Mouse (Mus musculus): ENCODE measurements around the gene Doc2b. TPM values are rescaled to one million over a fixed set of nuclear protein-coding genes. Genes with fewer than 3 reads are reported as not detected.

Doc2b gene
- polyA plus RNA-seq, 1 experiment: not detected

GRCm38 (mm10) chr11:75801771-75802550 lies 6.1 kb upstream of the Doc2b start:
- Histone ChIP-seq H3K4me1 (ENCODE audit: control insufficient read depth, insufficient read depth, insufficient read length, low read length) (no peaks in the 10 kb centered on the region), H3K27ac (replicated peaks; ENCODE audit: low read depth, low read length) (no peak overlapping the region), H3K4me3 (ENCODE audit: insufficient read depth, low read depth, low read length) (no peak overlapping the region)

- no peak overlapping the region for H3K4me3 ChIP-seq (ENCODE audit: insufficient read depth, low read depth, low read length)
- no peak overlapping the region for H3K27ac ChIP-seq (replicated peaks; ENCODE audit: low read depth, low read length)
- no peaks in the 10 kb centered on the region for H3K4me1 ChIP-seq (ENCODE audit: control insufficient read depth, insufficient read depth, insufficient read length, low read length)
Observed at GRCm38 (mm10) chr11:75801369-75801768, 5.5 kb upstream of the Doc2b start.

GRCm38 (mm10) chr11:75796536-75797246 lies 842 bp upstream of the Doc2b start:
- H3K4me1 ChIP-seq (ENCODE audit: control insufficient read depth, insufficient read depth, insufficient read length, low read length): no peaks in the 10 kb centered on the region
- no peak overlapping the region for H3K27ac ChIP-seq (replicated peaks; ENCODE audit: low read depth, low read length)
- no peak overlapping the region for H3K4me3 ChIP-seq (ENCODE audit: insufficient read depth, low read depth, low read length)

- Histone ChIP-seq H3K27ac (replicated peaks; ENCODE audit: low read depth, low read length) (no peak overlapping the region), H3K4me3 (ENCODE audit: insufficient read depth, low read depth, low read length) (peak overlapping the region; percentile 42; the same call in 1 of the 2 replicates), H3K4me1 (ENCODE audit: control insufficient read depth, insufficient read depth, insufficient read length, low read length) (no peaks in the 10 kb centered on the region)
Observed at GRCm38 (mm10) chr11:75795321-75795636, 570 bp downstream of the Doc2b start.

- no peaks in the 10 kb centered on the region for H3K4me1 ChIP-seq (ENCODE audit: control insufficient read depth, insufficient read depth, insufficient read length, low read length)
- peak overlapping the region; percentile 42; the same call in 1 of the 2 replicates for H3K4me3 ChIP-seq (ENCODE audit: insufficient read depth, low read depth, low read length)
- H3K27ac ChIP-seq (replicated peaks; ENCODE audit: low read depth, low read length): no peak overlapping the region
Observed at GRCm38 (mm10) chr11:75794602-75795320, 1.1 kb downstream of the Doc2b start.

GRCm38 (mm10) chr11:75793351-75793750 lies 2.5 kb downstream of the Doc2b start:
- no peak overlapping the region for H3K4me3 ChIP-seq (ENCODE audit: insufficient read depth, low read depth, low read length)

GRCm38 (mm10) chr11:75792535-75792934 lies 3.3 kb downstream of the Doc2b start:
- Histone ChIP-seq H3K4me1 (ENCODE audit: control insufficient read depth, insufficient read depth, insufficient read length, low read length) (no peaks in the 10 kb centered on the region), H3K4me3 (ENCODE audit: insufficient read depth, low read depth, low read length) (no peak overlapping the region), H3K27ac (replicated peaks; ENCODE audit: low read depth, low read length) (no peak overlapping the region)

More at GRCm38 (mm10) chr11:75793351-75793750, 2.5 kb downstream of the Doc2b start:
- Histone ChIP-seq H3K4me1 (ENCODE audit: control insufficient read depth, insufficient read depth, insufficient read length, low read length) (no peaks in the 10 kb centered on the region), H3K27ac (replicated peaks; ENCODE audit: low read depth, low read length) (no peak overlapping the region)

- H3K4me1 ChIP-seq (ENCODE audit: control insufficient read depth, insufficient read depth, insufficient read length, low read length): no peaks in the 10 kb centered on the region
- no peak overlapping the region for H3K4me3 ChIP-seq (ENCODE audit: insufficient read depth, low read depth, low read length)
- H3K27ac ChIP-seq (replicated peaks; ENCODE audit: low read depth, low read length): no peak overlapping the region
Observed at GRCm38 (mm10) chr11:75785897-75786296, 10.0 kb downstream of the Doc2b start.

GRCm38 (mm10) chr11:75783799-75784198 lies 12.1 kb downstream of the Doc2b start:
- Histone ChIP-seq H3K4me1 (ENCODE audit: control insufficient read depth, insufficient read depth, insufficient read length, low read length) (no peaks in the 10 kb centered on the region), H3K27ac (replicated peaks; ENCODE audit: low read depth, low read length) (no peak overlapping the region), H3K4me3 (ENCODE audit: insufficient read depth, low read depth, low read length) (no peak overlapping the region)

GRCm38 (mm10) chr11:75781919-75782318 lies 13.9 kb downstream of the Doc2b start:
- Histone ChIP-seq H3K4me1 (ENCODE audit: control insufficient read depth, insufficient read depth, insufficient read length, low read length) (no peaks in the 10 kb centered on the region), H3K27ac (replicated peaks; ENCODE audit: low read depth, low read length) (no peak overlapping the region), H3K4me3 (ENCODE audit: insufficient read depth, low read depth, low read length) (no peak overlapping the region)

GRCm38 (mm10) chr11:75775919-75776318 lies 19.9 kb downstream of the Doc2b start:
- Histone ChIP-seq H3K27ac (replicated peaks; ENCODE audit: low read depth, low read length) (no peak overlapping the region), H3K4me3 (ENCODE audit: insufficient read depth, low read depth, low read length) (no peak overlapping the region), H3K4me1 (ENCODE audit: control insufficient read depth, insufficient read depth, insufficient read length, low read length) (no peaks in the 10 kb centered on the region)

GRCm38 (mm10) chr11:75772562-75772961 lies 23.3 kb downstream of the Doc2b start:
- no peak overlapping the region for H3K27ac ChIP-seq (replicated peaks; ENCODE audit: low read depth, low read length)

GRCm38 (mm10) chr11:75769206-75769605 lies 26.6 kb downstream of the Doc2b start:
- Histone ChIP-seq H3K4me3 (ENCODE audit: insufficient read depth, low read depth, low read length) (peak overlapping the region; percentile 33; the same call in 1 of the 2 replicates), H3K27ac (replicated peaks; ENCODE audit: low read depth, low read length) (no peak overlapping the region)

More at GRCm38 (mm10) chr11:75772562-75772961, 23.3 kb downstream of the Doc2b start:
- Histone ChIP-seq H3K4me1 (ENCODE audit: control insufficient read depth, insufficient read depth, insufficient read length, low read length) (no peaks in the 10 kb centered on the region), H3K4me3 (ENCODE audit: insufficient read depth, low read depth, low read length) (no peak overlapping the region)

GRCm38 (mm10) chr11:75768091-75768989 lies 27.5 kb downstream of the Doc2b start:
- Histone ChIP-seq H3K4me3 (ENCODE audit: insufficient read depth, low read depth, low read length) (no peak overlapping the region), H3K27ac (replicated peaks; ENCODE audit: low read depth, low read length) (no peak overlapping the region), H3K4me1 (ENCODE audit: control insufficient read depth, insufficient read depth, insufficient read length, low read length) (no peaks in the 10 kb centered on the region)

More at GRCm38 (mm10) chr11:75769206-75769605, 26.6 kb downstream of the Doc2b start:
- no peaks in the 10 kb centered on the region for H3K4me1 ChIP-seq (ENCODE audit: control insufficient read depth, insufficient read depth, insufficient read length, low read length)

Data from brown adipose tissue, adult 24 weeks (tissue).